Mouse (Mus musculus) adrenal gland, postnatal 25 days (tissue): Measurements from ENCODE around the gene Cdkl1. TPM values are rescaled to one million over a fixed set of nuclear protein-coding genes. Genes with fewer than 3 reads are reported as not detected.

ENCODE experiments used
- DNase-seq: peaks from one replicate; pipeline ENCODE4 v3.0.0; 2021; ENCODE audit warnings: mixed read lengths
- microRNA-seq, 2 experiments: library from miRNA; unstranded; fragments of <30 nt; microRNA quantifications; one replicate each; pipeline ENCODE4 v1.2.0; 2021
- total RNA-seq: library from RNA; stranded (reverse); gene quantifications from 2 replicates; pipeline ENCODE4 v1.2.3, GENCODE M21; 2021

Cdkl1 gene
- total RNA-seq, 1 experiment from 2014 or later, result 2.4 TPM

DNA sequence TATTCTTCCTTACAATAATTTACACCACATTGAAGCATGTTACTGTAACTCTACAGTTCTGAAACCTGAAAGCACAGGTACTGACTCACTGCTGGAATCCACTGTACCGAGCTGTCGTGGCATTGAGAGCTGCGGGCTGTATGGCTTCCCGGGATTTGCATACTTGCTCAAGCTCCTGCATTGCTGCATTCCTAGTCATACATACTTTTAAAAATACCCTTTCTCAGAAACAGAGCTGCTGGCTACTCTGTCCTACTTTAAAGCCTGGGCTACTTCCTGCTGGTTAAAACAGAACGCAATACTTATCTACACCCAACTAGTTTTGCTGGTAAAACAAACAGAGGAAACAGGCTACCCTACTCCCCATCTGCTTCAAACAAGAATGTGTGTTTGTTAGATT, 46.9 kb downstream of the Cdkl1 start:
- no peak for DNase-seq

DNA sequence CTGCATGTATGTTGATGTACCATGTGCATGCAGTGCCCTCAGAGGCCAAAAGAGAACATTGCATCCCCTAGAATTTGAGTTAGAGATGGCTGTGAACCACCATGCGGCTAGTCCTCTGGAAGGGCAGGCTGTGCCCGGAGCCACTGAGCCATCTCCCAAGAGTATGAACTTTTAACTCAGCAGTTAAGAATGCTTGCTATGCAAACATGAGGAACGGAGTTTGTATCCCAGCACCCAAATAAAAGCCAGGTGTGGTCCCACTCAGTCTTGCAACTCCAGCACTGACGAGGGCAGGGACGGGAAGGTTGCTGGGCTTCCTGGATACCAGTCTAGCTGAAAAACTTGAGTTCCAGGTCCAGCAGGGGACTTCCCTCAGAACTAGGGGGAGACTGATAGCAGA, 49.1 kb downstream of the Cdkl1 start:
- DNase-seq, result no peak

DNA sequence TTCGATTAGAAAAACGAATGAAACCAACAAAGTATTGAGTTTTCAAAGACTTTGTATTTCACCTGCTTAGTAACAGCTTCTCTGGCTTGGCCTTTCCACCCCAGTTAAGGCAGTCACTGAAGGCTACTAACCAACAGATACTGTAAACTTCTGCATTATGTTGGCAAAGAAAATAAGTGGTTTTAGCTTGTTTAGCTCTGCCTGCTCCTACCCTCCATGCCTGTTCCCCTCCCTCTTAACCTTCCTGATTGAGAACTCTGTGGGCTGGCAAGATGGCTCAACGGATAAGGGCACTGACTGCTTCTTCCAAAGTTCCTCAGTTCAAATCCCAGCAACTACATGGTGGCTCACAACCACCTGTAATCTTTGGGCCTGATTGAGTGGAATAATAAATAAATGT, 57.1 kb downstream of the Cdkl1 start:
- no peak for DNase-seq

DNA sequence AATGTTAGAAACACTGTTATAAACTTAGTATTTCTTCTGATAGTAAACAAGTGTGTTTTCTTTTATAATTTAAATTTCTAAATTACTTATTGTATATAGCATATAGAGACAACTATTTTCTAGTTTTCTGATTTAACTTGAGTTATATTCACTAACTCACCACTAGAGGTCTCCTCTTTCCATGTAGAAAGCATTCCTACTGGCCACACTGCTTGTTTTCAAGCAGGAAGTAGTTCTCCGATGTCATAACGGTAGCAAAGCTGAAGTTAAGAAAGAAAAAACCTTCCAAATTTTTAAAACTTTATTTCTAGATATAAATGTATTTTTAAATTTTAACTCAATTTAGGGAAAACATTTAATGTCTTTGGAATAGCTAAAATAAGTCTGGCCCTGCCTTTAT, 57.5 kb downstream of the Cdkl1 start:
- DNase-seq, result no peak

DNA sequence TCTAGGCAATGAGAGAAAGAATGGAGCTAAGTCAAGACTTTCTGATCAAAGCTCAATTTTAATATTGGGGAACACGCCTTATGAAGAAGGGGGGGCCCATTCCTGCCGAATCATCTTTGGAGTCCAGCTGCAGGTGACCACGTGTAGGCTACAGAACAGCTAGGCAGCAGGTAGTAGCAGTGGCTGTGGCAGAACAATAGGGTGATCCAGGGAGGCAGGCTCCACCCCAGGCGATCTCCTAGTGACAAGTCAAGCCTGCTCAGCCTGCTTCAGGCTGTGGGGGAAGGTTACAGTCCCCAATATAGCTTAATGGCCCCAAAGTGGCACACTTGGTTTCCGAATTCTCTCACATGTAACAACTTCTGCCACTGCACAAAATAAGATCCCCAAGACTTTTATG, 58.8 kb downstream of the Cdkl1 start:
- no peak for DNase-seq

DNA sequence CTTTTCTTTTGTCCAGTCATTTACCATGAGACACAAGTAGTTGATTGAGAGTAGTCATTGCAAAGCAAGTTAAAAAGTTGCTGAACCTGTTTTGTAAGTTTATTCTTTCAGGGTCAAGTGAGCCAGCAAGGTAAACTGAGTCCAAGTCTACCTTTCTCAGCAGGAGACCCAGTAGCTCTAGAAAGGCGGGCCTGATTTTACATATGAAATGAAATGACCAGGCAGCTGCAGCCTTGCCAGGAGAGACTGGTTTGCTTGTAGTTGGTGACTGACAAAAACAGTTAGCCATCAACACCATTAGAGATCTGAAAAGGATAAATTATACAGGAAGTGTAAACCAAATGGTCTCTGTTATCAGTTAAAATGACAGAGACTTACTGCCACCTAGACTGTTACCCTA, 60.8 kb downstream of the Cdkl1 start:
- no peak for DNase-seq

DNA sequence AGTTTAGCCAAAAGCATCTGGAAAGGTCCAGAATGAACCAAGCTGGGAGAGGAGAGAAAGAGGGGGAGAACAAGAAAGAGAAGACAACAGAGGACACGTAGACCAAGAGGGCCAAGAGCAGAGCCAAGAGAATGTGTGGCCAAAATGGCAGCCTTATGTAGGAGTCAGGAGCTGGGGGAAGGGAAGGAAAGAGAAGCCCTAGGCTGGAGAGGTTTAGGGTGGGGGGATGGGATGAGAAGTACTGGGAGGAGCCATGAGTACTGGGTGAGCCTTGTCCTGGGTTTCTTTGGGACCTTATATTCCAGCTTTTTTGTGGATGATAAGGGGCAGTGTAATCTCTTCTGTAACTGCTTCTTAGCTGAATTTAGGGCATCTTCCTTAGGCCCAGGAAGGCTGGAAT, 61.8 kb downstream of the Cdkl1 start:
- DNase-seq, result no peak

DNA sequence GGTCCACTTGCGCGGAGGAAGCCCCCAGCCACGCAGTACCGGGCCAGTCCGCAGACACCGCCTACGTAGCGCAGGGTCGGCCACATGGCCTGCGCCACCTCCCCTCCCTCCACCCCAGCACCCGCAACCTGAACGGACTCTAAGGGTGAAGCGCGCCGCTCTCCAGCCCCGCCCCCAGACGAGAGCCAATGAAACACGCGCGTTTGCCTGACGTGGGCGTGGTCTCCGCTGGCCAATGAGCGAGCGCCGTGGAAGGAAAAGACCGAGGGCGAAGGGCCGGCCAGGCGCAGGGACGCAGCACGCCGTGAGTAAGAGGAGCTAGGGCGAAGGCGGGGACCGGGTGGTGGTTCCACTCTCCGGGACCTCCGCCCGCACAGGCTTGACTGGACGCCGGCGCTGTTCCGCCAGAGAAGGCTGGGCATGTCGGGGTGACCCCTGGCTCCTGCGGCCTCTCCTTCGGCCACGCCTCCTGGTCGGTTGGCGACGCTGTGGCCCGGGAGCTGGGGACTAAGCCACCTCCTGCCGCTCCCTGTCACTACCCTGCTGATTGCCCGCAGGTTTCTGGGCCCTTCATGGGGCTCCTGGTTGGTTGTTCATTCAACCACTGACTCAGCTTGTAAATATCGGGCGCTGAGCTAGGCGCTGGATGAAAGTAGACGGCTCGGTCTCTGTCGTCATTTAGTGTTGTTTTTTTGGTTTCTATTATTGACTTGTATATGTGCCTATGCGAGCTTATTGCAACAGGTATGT, 66.2 kb downstream of the Cdkl1 start, which contains the start of the genes L2hgdh and Atp5s:
Gene L2hgdh (minus strand): TSS at position 163 of the 750 bp plus-strand sequence.
Gene Atp5s (plus strand): TSS at position 240 of the 750 bp plus-strand sequence.
- peak; percentile 97 for DNase-seq

DNA sequence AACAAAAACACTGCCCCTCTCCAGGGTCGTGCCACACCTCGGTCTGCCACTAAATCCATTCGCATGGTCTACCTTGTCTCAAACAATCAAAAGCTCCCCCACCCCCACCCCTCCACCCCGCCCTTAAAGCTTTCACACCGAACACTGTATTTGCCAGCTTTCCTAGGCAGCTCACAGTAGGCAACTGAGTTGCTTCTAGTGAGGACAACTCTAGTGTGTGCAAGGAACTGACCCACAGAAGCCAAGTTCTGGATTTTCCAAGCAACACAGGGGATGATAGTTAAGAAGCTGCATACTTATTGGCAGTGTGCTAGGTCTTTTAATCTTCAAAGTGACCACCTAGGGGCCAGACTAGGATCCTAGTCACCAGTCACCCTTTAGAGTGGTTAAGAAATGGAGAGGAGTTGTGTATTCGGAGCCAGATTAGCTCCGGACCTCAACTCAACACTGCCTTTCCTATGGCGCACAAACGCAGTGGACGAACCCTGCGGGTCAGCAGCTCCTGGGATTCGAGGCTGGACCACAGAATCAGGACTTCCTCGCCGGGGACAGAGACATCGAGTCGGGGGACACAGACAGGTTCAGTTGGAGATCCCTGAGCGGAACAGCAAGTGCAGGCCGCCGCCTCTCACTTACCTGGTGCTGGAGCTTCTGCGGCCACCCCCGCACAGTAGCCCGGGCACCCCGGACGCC, 66.9 kb downstream of the Cdkl1 start:
- DNase-seq, result no peak

DNA sequence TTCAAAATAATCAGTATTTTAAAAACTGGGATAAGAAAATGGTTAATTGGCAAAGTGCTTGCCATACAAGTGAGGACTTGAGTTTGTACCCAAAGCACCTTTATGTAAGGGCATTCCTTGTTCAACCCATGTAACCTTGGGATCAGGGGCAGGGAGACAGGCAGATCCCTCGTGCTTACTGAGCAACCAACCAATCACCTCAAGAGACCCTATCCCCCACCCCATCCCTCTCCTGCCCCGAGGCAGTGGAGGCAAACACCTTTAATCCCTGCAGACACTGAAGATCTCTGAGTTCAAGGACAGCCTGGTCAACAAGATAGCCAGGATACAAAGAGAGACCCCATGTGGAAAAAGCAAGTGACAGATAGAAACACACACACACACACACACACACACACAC, 67.7 kb downstream of the Cdkl1 start:
- no peak for DNase-seq

DNA sequence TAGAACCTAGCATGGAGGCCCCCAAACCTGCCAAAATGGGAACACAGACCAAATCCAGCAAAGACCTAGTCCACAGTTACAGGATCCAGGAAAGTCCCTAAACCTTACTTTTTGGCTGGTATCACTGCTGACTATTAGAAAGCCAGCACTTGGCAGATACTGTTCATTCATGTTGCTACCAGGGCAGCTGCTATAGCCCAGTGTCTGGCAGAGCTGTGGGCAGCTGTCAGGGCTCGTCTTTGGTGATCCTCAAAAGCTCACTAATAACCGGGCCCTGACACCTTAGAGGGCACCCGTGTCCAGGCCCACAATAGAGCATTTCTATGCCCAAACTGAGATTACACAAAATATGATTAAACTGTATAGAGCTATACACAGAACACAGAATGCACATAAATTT, 68.2 kb downstream of the Cdkl1 start:
- DNase-seq, result no peak

DNA sequence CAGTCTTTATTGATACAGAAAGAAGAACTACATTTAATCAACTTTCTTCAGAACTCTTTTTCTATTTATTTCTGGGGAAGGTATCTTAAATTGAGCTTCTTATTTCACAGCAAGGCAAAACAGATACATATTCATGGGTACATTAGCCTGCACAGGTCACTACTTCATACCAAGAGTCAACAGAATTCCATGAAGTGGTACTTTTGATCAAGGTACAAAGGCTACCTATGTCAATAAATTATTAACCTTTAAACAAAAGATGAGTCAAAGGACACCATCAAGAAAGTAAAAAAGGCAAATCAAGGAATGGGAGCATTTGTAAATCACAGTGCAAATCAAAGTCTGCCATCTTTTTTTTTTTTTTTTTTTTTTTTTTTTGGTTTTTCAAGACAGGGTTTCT, 77.4 kb downstream of the Cdkl1 start:
- DNase-seq, result no peak

DNA sequence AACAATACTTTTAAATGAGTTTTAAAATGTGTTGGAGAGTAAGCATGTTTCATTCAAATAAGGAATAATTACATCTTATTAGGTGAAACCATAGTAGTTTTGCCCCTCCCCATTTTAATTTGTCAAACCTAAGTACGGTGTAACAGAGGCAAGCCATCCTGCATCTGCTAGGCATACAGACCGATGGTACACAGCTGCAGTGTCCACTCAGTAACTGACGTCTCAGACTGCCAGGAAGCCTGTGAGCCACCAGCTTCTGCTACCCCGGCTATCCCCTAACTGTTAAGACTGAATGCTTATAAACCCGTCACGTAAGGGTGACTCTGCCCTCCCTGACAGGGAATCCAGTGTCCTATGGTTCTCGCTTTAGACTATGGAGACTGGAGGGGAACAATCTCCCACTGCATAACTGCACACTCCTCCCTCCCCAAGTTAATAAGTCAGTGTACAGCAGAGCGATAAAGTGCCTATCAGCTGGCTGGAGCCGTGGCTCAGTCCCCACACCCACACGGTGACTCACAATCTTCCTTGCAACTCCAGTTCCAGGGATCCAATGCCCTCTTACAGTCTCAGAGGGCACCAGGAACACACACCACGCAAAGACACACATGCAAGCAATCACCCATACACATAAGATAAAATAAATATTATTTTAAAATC, 86.1 kb downstream of the Cdkl1 start:
- DNase-seq, result no peak

DNA sequence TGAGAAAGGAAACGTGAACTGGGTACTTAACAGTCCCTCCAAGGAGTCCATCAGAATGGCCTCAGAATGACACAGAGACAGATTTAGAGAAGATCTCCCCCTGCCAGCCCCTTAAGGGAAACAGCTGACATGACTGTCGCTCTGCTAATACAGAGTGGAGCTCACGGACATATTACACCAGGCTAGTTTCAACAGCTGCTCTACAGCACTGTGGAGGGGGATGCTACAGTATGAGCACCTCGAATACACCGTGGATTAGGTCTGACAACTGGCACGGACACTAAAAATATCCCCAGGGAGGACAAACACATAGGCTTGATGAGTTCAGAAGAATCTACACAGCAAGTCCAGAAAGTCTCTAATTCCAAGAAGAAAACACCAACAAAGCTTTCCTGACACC, 92.7 kb downstream of the Cdkl1 start:
- no peak for DNase-seq

Small RNAs within 50 kb of the gene (microRNA-seq; reads per million reads assigned to microRNA genes)
- 0 reads per million in 2 experiments for gene Mir681

Other genes with a start within 250 kb of the Cdkl1 start
- 12.1 and 21.3 TPM in 2 replicates for gene Vcpkmt, start 208.2 kb downstream of the Cdkl1 start, total RNA-seq
- 51.2 and 51.4 TPM in 2 replicates for gene Sos2, start 109.4 kb downstream of the Cdkl1 start, total RNA-seq
- gene L2hgdh, start 66.4 kb downstream of the Cdkl1 start, total RNA-seq, result 17.0 and 24.9 TPM in 2 replicates
- 14.4 and 15.6 TPM in 2 replicates for gene Atp5s, start 66.3 kb downstream of the Cdkl1 start, total RNA-seq
- gene Atl1, start 101.3 kb upstream of the Cdkl1 start, total RNA-seq, result 6.3 and 8.0 TPM in 2 replicates
- gene Map4k5, start 101.9 kb upstream of the Cdkl1 start, total RNA-seq, result 35.4 and 37.4 TPM in 2 replicates
- gene Sav1, start 195.7 kb upstream of the Cdkl1 start, total RNA-seq, result 45.5 and 46.7 TPM in 2 replicates